Mouse (Mus musculus) heart, postnatal 14 days (tissue): ENCODE measurements around the gene Guca1a. TPM values are rescaled to one million over a fixed set of nuclear protein-coding genes. Genes with fewer than 3 reads are reported as not detected.
A peak's percentile ranks its signal among the peaks of the same experiment; 100 is the strongest.
"Not testable (repeated sequence)": the region's sequence is repeated elsewhere in the genome, so short reads cannot be mapped to it uniquely, and the experiment has no call there.

Experiments
- DNase-seq, 2 experiments: peaks; one replicate each; pipeline ENCODE4 v3.0.0; 2021 to 2022
- intact Hi-C: fragments of 180-260 bp; cut with DNase I; formaldehyde crosslinking; loops from one replicate; pipeline ENCODE4 v1.15.1; 2025
- long read RNA-seq, 2 experiments: library from polyadenylated mRNA; stranded (forward); transcript quantifications; one replicate each; pipeline ENCODE4 v2.0.0; 2021
- total RNA-seq, 2 experiments: library from RNA; stranded (reverse); gene quantifications; 2 replicates each; pipeline ENCODE4 v1.2.3; 2021

Guca1a gene
- total RNA-seq = under 1 TPM in 1 of 2 experiments, not detected in 1; 0.44 TPM
- long read RNA-seq, experiment 1 = 0 reads
- long read RNA-seq, experiment 2 = 0 reads

- intact Hi-C loops = loop anchor here (10.0 kb wide), 1 partner anchor 204 kb away; no protein-coding TSS in a partner anchor
- no peak for DNase-seq
These were observed at the start of gene Guca1a for GRCm38 (mm10) chr17:47400451-47400850. Gene Guca1a, minus strand, starts transcription at chr17:47400584.

- intact Hi-C loops = no loop called here
These were observed 49.0 kb upstream of the Guca1a start for GRCm38 (mm10) chr17:47449432-47449831.

GRCm38 (mm10) chr17:47448523-47449372, 48.4 kb upstream of the Guca1a start:
- no peak for DNase-seq
- intact Hi-C loops = no loop called here

More at GRCm38 (mm10) chr17:47449432-47449831, 49.0 kb upstream of the Guca1a start:
- no peak for DNase-seq

- intact Hi-C loops = no loop called here
These were observed 46.2 kb upstream of the Guca1a start for GRCm38 (mm10) chr17:47446561-47446960.

GRCm38 (mm10) chr17:47446025-47446424, 45.6 kb upstream of the Guca1a start:
- intact Hi-C loops = no loop called here
- no peak for DNase-seq

More at GRCm38 (mm10) chr17:47446561-47446960, 46.2 kb upstream of the Guca1a start:
- no peak for DNase-seq

GRCm38 (mm10) chr17:47445518-47445917, 45.1 kb upstream of the Guca1a start:
- no peak for DNase-seq

GRCm38 (mm10) chr17:47444113-47444512, 43.7 kb upstream of the Guca1a start:
- DNase-seq = no peak
- intact Hi-C loops = no loop called here

More at GRCm38 (mm10) chr17:47445518-47445917, 45.1 kb upstream of the Guca1a start:
- intact Hi-C loops = no loop called here

GRCm38 (mm10) chr17:47442271-47442670, 41.9 kb upstream of the Guca1a start:
- DNase-seq = no peak
- intact Hi-C loops = no loop called here

- intact Hi-C loops = no loop called here
- DNase-seq = no peak
These were observed 41.1 kb upstream of the Guca1a start for GRCm38 (mm10) chr17:47441296-47442051.

GRCm38 (mm10) chr17:47440359-47440890, 40.0 kb upstream of the Guca1a start:
- intact Hi-C loops = no loop called here
- DNase-seq = no peak

- no peak for DNase-seq
- intact Hi-C loops = no loop called here
These were observed 39.1 kb upstream of the Guca1a start for GRCm38 (mm10) chr17:47439396-47440028.

- intact Hi-C loops = no loop called here
- DNase-seq = no peak
These were observed 38.2 kb upstream of the Guca1a start for GRCm38 (mm10) chr17:47438611-47439010.

- DNase-seq = no peak
- intact Hi-C loops = no loop called here
These were observed 36.6 kb upstream of the Guca1a start, which contains the start of gene 1700001C19Rik for GRCm38 (mm10) chr17:47436907-47437547. Gene 1700001C19Rik, minus strand, starts transcription at chr17:47437376.

GRCm38 (mm10) chr17:47436156-47436906, 35.9 kb upstream of the Guca1a start, which contains the start of gene AI661453:
Gene AI661453, plus strand, starts transcription at chr17:47436615.
- peak in 1 of 2 experiments; percentile 33 for DNase-seq

GRCm38 (mm10) chr17:47430815-47431214, 30.4 kb upstream of the Guca1a start:
- intact Hi-C loops = no loop called here
- DNase-seq = no peak

More at GRCm38 (mm10) chr17:47436156-47436906, 35.9 kb upstream of the Guca1a start, which contains the start of gene AI661453:
- intact Hi-C loops = no loop called here

GRCm38 (mm10) chr17:47428831-47429304, 28.5 kb upstream of the Guca1a start:
- intact Hi-C loops = loop anchor here (5.0 kb wide), 1 partner anchor 392 kb away; no protein-coding TSS in a partner anchor
- DNase-seq = peak; percentile 47 to 62

GRCm38 (mm10) chr17:47427316-47427715, 26.9 kb upstream of the Guca1a start:
- intact Hi-C loops = loop anchor here (5.0 kb wide), 1 partner anchor 390 kb away; no protein-coding TSS in a partner anchor
- DNase-seq = no peak

- DNase-seq = no peak
- intact Hi-C loops = no loop called here
These were observed 23.8 kb upstream of the Guca1a start for GRCm38 (mm10) chr17:47424186-47424585.

GRCm38 (mm10) chr17:47422616-47423015, 22.2 kb upstream of the Guca1a start:
- DNase-seq, intact Hi-C loops: not testable (repeated sequence)
